Comparison of ENCODE assay signal across 9 mouse cellular contexts in genomic region chr10:75647362-75647761, GRCm38 (mm10). TPM values are rescaled to one million over a fixed set of nuclear protein-coding genes. Genes with fewer than 3 reads are reported as not detected.
DNase-seq lines count a peak whose midpoint lies in the region; ATAC-seq lines count a peak whose summit lies in the region.
"Had no signal": no experiment of that assay in that cellular context is flagged by ENCODE, and none has a peak within 500 bp of the region (broad histone marks: within the 10 kb centered on the region; RNA-seq: fewer than 3 reads in every experiment).

No protein-coding gene starts in this region.

- peaks cover 67% of the 10 kb centered on the region for H3K36me3 ChIP-seq in heart, embryonic 13.5 days
- peaks cover 69% of the 10 kb centered on the region for H3K36me3 ChIP-seq in limb, embryonic 10.5 days

- peaks cover 46% of the 10 kb centered on the region for H3K4me1 ChIP-seq in heart, embryonic 13.5 days
- peaks cover 21% of the 10 kb centered on the region for H3K4me1 ChIP-seq in limb, embryonic 10.5 days

- 42% methylated on average over 3 of the region's 3 CpGs for WGBS in heart, embryonic 13.5 days
- WGBS in limb, embryonic 10.5 days, result 91% methylated on average over 3 of the region's 3 CpGs

- H3K4me3 ChIP-seq in heart, embryonic 13.5 days, result no peak overlapping the region
- H3K4me3 ChIP-seq in limb, embryonic 10.5 days, result no peak overlapping the region
- H3K4me3 ChIP-seq: liver, embryonic 15.5 days had no signal

- no peaks in the 10 kb centered on the region for H3K27me3 ChIP-seq in heart, embryonic 13.5 days (replicated peaks)
- H3K27me3 ChIP-seq in limb, embryonic 10.5 days (ENCODE audit: low read depth, poor library complexity, severe bottlenecking), result no peaks in the 10 kb centered on the region
- H3K27me3 ChIP-seq: liver, embryonic 15.5 days had no signal

- peak; percentile 28 to 47 for DNase-seq in layer of hippocampus, adult 18-20 months (ENCODE audit: low spot score in 2 of 2)
- no peak for DNase-seq in layer of hippocampus, adult 8-10 months (ENCODE audit: low spot score in 2 of 2)
- peak; percentile 77 for DNase-seq in cerebellum, adult 9-11 months
- DNase-seq in limb, embryonic 10.5 days (ENCODE audit: low spot score), result no peak
- peak; percentile 40 for DNase-seq in right cerebral cortex, postnatal 25 days
- DNase-seq in thymus, postnatal 4 days, result no peak
- no peak for DNase-seq in embryo, embryonic 10 days (ENCODE audit: low spot score)

- H3K4me2 ChIP-seq in heart, embryonic 13.5 days, result no peak overlapping the region
- H3K4me2 ChIP-seq: liver, embryonic 15.5 days had no signal

- H3K27ac ChIP-seq in heart, embryonic 13.5 days (replicated peaks), result peak overlapping the region; percentile 93
- H3K27ac ChIP-seq in limb, embryonic 10.5 days, result peak overlapping the region; percentile 30; the same call in 1 of the 2 replicates
- H3K27ac ChIP-seq: liver, embryonic 15.5 days had no signal

- peak; percentile 27 for ATAC-seq in heart, embryonic 13.5 days (ENCODE audit: extremely low read depth, insufficient number of reproducible peaks, low FRiP score, low TSS enrichment)

- no peaks in the 10 kb centered on the region for H3K9me3 ChIP-seq in heart, embryonic 13.5 days
- no peaks in the 10 kb centered on the region for H3K9me3 ChIP-seq in limb, embryonic 10.5 days (replicated peaks)
- H3K9me3 ChIP-seq: liver, embryonic 15.5 days had no signal

- H3K9ac ChIP-seq in heart, embryonic 13.5 days, result peak overlapping the region; percentile 42; the same call in 1 of the 2 replicates
- H3K9ac ChIP-seq: liver, embryonic 15.5 days had no signal

RNA-seq across cellular contexts. Expression of gene Susd2, which starts 3.6 kb away (rescaled TPM):
- 1 to 10 TPM; 1.9 to 2.4 TPM for total RNA-seq in layer of hippocampus, adult 18-20 months (2021)
- 1 to 10 TPM; 2.5 to 3.8 (median 3.0) TPM for total RNA-seq in layer of hippocampus, adult 8-10 months (2022)
- polyA plus RNA-seq in heart, embryonic 13.5 days (2015; fragmentation: Nextera tagmentation; extraction: Ambion mirVana), result 8.2 TPM in 2 replicates
- 0.83 and 0.96 TPM in 2 replicates for polyA plus RNA-seq in limb, embryonic 10.5 days (2016; fragmentation: Nextera tagmentation; extraction: Ambion mirVana)

RNA-seq across cellular contexts. Expression of gene Ggt5, which starts 58.2 kb away (rescaled TPM):
- total RNA-seq in layer of hippocampus, adult 18-20 months (2021), result 1 to 10 TPM; 1.6 to 2.1 TPM
- total RNA-seq in layer of hippocampus, adult 8-10 months (2022), result 1 to 10 TPM; 2.6 to 5.0 (median 4.3) TPM
- 7.1 TPM in 2 replicates for polyA plus RNA-seq in heart, embryonic 13.5 days (2015; fragmentation: Nextera tagmentation; extraction: Ambion mirVana)
- polyA plus RNA-seq in limb, embryonic 10.5 days (2016; fragmentation: Nextera tagmentation; extraction: Ambion mirVana), result 0.33 and 0.69 TPM in 2 replicates

Comparison
In these comparisons a context has a peak if more than half of its experiments do, and no peak if none do; other contexts are left out.
1. DNase-seq: peak in layer of hippocampus, adult 18-20 months (2 of 2), cerebellum, adult 9-11 months (single experiment) and right cerebral cortex, postnatal 25 days (single experiment); none in layer of hippocampus, adult 8-10 months (0 of 2), limb, embryonic 10.5 days (single experiment), thymus, postnatal 4 days (single experiment) and embryo, embryonic 10 days (single experiment).